Mouse (Mus musculus) embryonic facial prominence, embryonic 12.5 days (tissue): ENCODE measurements around the gene Dok7. TPM values are rescaled to one million over a fixed set of nuclear protein-coding genes. Genes with fewer than 3 reads are reported as not detected.

Experiments
- ATAC-seq: fragments of 200-750 bp; cut with Nextera tagmentation; 2 replicates; pipeline ENCODE4 v1.8.0; 2017; ENCODE audit not compliant: insufficient number of reproducible peaks, insufficient read depth, low FRiP score, low TSS enrichment
- H3K27ac ChIP-seq: fragments of 300-500 bp; sonication (generic); 2 replicates; pipeline ENCODE4 v1.5.1; 2016; ENCODE audit warnings: mild to moderate bottlenecking
- H3K27me3 ChIP-seq: fragments of 300-500 bp; sonication (generic); 2 replicates; pipeline ENCODE4 v1.6.1; 2016; ENCODE audit warnings: mild to moderate bottlenecking, moderate library complexity
- H3K36me3 ChIP-seq: fragments of 300-500 bp; sonication (generic); 2 replicates; pipeline ENCODE4 v1.6.1; 2016; ENCODE audit warnings: mild to moderate bottlenecking
- H3K4me1 ChIP-seq: fragments of 300-500 bp; sonication (generic); 2 replicates; pipeline ENCODE4 v1.6.1; 2016
- H3K4me2 ChIP-seq: fragments of 300-500 bp; sonication (generic); replicated peaks from 2 replicates; pipeline ENCODE4 v1.6.1; 2016; ENCODE audit warnings: mild to moderate bottlenecking, moderate library complexity
- H3K4me3 ChIP-seq: fragments of 300-500 bp; sonication (generic); 2 replicates; pipeline ENCODE4 v1.5.1; 2016; ENCODE audit warnings: mild to moderate bottlenecking
- H3K9ac ChIP-seq: fragments of 300-500 bp; sonication (generic); 2 replicates; pipeline ENCODE4 v1.6.1; 2016; ENCODE audit warnings: mild to moderate bottlenecking, moderate library complexity
- H3K9me3 ChIP-seq: fragments of 300-500 bp; sonication (generic); 2 replicates; pipeline ENCODE4 v1.6.1; 2016; ENCODE audit warnings: mild to moderate bottlenecking, moderate library complexity
- WGBS: fragments of 180-500 bp; shearing (Covaris S2); methylation state at CpG from one replicate; pipeline ENCODE4 v1.1.7; 2016; 5-methylcytosine and 5-hydroxymethylcytosine counted together
- polyA plus RNA-seq: library from polyadenylated mRNA; unstranded; fragments of >200 nt; fragmentation: Nextera tagmentation; extraction: Ambion mirVana; gene quantifications from 2 replicates; pipeline ENCODE4 v1.2.1, GENCODE M21; 2016

Gene Dok7
- 2.0 and 2.3 TPM in 2 replicates for polyA plus RNA-seq

DNA sequence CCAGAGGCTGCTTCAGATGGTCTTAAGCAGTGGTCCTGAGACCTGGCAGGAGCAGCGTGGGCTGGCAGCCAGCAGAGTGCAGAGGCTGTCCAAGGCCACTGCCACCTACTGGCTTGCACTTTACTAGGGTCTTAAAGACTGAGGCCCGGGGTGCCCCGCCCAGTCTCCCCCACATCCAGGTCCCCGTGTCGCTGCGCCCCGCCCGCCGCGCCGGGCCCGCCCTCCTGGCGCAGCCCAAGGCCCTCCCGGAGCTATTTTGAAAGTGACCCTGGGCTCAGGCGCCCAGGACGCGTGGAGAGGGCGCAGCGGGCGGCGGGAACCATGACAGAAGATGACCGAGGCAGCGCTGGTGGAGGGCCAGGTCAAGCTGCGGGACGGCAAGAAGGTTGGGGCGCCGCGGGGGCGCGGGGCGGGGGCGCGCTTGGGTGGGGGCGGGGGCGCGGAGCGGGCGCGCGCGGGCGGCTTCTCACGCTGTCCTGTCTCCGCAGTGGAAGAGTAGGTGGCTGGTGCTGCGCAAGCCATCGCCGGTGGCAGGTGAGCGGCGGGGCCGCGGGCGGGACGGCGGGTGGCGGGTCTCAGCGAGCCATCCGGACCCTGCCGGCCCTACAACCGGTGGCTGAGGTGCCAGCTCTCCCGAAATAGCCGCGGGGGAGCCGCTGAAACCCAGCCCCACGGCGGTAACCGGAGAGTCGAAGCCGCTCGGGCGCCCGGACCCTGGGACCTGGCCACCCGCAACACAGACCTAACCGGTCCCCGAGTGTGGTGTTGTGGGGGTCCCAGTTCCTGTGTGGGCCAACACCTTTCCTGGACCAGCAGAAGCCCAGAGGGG is at the start of gene Dok7:
Dok7 (plus strand) TSS at position 163 of the 829 bp plus-strand sequence.
- no peak within 1 kb of the TSS for H3K27ac ChIP-seq
- 0 out of 2 replicates have a peak, but pooled peaks have one; percentile 18 for ATAC-seq
- H3K27me3 ChIP-seq, result peaks cover 48% of the 10 kb centered on the region
- H3K36me3 ChIP-seq, result no peaks in the 10 kb centered on the region
- no peaks in the 10 kb centered on the region for H3K9me3 ChIP-seq
- H3K4me1 ChIP-seq, result peaks cover 14% of the 10 kb centered on the region
- H3K4me3 ChIP-seq, result peak within 1 kb of the TSS; percentile 55
- H3K4me2 ChIP-seq, result peak within 1 kb of the TSS; percentile 98
- H3K9ac ChIP-seq, result peak within 1 kb of the TSS; percentile 59
- WGBS, result 2% methylated on average over 71 of the region's 74 CpGs

DNA sequence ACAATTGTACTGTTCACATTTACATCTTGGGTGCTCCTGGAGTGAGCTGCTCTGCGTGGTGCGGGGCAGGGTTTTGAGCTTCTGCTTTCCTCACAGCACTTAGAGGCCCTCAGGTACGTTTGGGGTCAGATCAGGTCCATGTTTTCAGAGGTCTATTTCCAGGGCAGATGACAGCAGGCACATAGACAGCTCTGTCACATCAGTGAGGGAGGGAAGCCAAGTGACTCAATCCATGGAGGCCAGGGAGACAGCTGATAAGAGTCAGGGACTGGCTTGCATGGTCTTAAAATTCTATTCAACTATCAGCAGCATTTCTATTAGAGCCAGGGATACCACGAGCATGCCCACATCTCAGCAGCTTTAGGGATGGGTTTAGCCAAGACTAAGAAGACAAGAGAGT is 47.4 kb upstream of the Dok7 start:
- no peaks in the 10 kb centered on the region for H3K4me1 ChIP-seq
- no peak overlapping the region for H3K4me2 ChIP-seq
- H3K9ac ChIP-seq, result no peak overlapping the region
- no peak overlapping the region for H3K27ac ChIP-seq
- no peaks in the 10 kb centered on the region for H3K27me3 ChIP-seq
- H3K36me3 ChIP-seq, result peaks cover 30% of the 10 kb centered on the region
- H3K4me3 ChIP-seq, result no peak overlapping the region
- no peak for ATAC-seq
- 90% methylated on average over 4 of the region's 4 CpGs for WGBS
- H3K9me3 ChIP-seq, result no peaks in the 10 kb centered on the region

DNA sequence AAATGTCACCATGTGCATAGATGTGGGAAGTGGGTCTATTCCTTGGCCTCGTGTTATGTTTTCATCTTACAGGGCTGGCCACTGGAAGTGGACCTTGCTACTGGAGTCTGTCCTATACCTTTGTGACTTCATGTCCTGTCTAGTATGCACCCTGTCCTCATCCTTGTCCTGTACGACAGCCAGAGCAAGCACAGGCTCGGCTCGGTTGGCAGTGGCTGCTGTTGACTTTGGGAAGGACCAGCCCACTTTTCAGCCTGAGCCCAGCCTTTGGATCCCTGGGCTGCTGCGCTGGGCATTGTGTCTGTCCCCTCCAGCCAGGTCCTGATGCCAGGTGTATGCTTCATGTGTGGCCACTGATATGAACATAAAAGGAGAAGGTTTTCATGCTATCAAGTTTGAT is 45.9 kb upstream of the Dok7 start:
- 81% methylated on average over 5 of the region's 5 CpGs for WGBS
- Histone ChIP-seq H3K27ac (no peak overlapping the region), H3K36me3 (peaks cover 27% of the 10 kb centered on the region), H3K4me1 (no peaks in the 10 kb centered on the region), H3K9ac (no peak overlapping the region), H3K4me2 (no peak overlapping the region), H3K27me3 (no peaks in the 10 kb centered on the region), H3K4me3 (no peak overlapping the region), H3K9me3 (no peaks in the 10 kb centered on the region)
- ATAC-seq, result no peak

DNA sequence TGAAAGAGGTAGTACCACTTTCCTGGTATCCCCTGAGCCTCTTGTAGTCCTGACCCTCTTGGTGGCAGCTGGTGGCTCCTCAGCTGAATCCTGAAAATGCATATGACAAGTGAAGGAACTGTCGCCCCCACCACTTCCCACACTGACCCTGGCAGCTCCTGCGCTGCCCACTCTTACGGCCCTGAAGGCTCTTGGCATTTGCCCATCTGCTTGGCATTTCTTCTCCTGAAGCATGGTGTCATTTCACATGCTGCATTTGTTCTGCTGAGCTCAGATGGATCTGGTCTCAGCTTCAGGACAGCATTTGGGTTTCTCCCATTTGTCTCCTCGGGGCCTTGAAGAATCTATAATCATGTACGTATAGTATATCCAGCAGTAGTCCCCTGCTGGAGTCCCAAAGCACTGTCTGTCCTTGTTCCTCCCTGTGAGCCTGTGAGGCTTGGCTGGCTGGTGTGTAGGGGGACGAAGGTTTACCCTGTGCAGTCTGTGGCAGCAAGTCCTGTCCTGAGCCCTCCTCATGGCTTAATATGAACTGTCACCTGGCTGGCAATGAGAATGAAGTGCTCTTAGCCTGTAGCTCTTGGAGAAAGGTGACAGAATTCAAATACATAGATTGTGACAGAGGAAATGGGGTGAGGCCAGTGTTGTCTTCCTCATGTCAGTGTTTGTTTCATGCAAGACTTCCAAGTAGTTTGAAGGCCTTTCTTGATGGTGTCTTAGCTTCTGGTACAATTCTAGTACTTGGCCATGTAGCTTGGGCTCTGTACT is 45.2 kb upstream of the Dok7 start:
- Histone ChIP-seq H3K4me3 (no peak overlapping the region), H3K36me3 (peaks cover 24% of the 10 kb centered on the region), H3K4me2 (no peak overlapping the region), H3K9ac (no peak overlapping the region), H3K9me3 (no peaks in the 10 kb centered on the region), H3K27me3 (no peaks in the 10 kb centered on the region), H3K27ac (no peak overlapping the region), H3K4me1 (no peaks in the 10 kb centered on the region)
- 91% methylated on average over 6 of the region's 6 CpGs for WGBS
- no peak for ATAC-seq

DNA sequence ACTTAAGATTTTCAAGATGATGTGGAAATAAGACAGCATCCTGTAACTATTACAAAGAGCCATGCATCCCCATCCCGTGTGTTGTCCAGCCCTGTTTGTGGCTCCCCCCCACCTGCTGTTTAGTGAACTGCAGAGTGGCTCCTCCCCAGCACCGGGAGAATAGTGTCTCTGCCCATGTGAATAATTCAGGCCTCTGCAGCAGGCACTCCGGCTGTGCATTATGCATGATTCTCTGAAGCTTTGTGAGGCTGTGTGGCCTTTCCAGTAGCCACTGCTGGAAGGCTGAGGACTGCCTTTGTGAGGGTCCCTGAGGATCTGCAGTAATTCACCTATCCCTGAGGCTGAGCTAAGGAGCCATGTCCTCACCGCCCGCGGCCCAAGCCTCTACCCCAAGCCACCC is 42.5 kb upstream of the Dok7 start:
- 79% methylated on average over 6 of the region's 6 CpGs for WGBS
- no peaks in the 10 kb centered on the region for H3K27me3 ChIP-seq
- H3K9ac ChIP-seq, result no peak overlapping the region
- H3K4me2 ChIP-seq, result no peak overlapping the region
- ATAC-seq, result no peak; the same call in 1 of the 2 replicates
- H3K4me3 ChIP-seq, result no peak overlapping the region
- H3K27ac ChIP-seq, result no peak overlapping the region
- peaks cover 20% of the 10 kb centered on the region; the same call in 1 of the 2 replicates for H3K36me3 ChIP-seq
- no peaks in the 10 kb centered on the region for H3K4me1 ChIP-seq
- no peaks in the 10 kb centered on the region for H3K9me3 ChIP-seq

DNA sequence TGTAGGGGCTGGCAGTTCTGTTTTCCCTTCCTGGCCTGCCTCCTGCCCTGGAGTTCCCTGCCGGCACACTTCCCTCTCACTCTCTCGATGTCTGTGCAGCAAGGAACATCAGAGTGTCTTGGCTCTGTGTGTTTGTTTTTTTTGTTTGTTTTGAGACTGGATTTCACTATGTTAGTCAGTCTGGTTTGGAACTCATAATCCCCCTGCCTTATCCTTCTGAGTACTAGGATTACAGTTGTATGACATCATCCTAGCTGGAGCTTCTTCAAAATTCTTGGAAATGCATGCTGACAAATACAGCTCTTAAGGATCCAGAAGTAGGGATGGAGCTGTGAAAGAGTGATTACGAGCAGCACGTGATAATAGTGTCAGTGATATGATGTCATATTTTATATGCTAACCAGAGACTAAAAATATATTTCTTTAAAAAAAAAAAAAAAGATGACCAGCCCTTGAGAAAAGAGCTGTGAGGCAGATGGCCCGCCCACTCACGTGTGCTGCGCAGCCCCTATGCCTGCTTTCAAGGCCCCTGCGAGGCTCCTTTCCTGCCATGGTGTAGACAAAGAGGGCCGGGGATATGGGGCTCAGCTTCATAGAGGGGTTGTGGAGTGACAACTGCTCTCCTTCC is 36.8 kb upstream of the Dok7 start:
- no peak for ATAC-seq
- Histone ChIP-seq H3K4me1 (no peaks in the 10 kb centered on the region), H3K9me3 (no peaks in the 10 kb centered on the region), H3K4me2 (no peak overlapping the region), H3K27me3 (no peaks in the 10 kb centered on the region), H3K9ac (no peak overlapping the region), H3K4me3 (no peak overlapping the region), H3K36me3 (peaks cover 40% of the 10 kb centered on the region), H3K27ac (no peak overlapping the region)
- 75% methylated on average over 9 of the region's 9 CpGs for whole genome bisulfite sequencing

DNA sequence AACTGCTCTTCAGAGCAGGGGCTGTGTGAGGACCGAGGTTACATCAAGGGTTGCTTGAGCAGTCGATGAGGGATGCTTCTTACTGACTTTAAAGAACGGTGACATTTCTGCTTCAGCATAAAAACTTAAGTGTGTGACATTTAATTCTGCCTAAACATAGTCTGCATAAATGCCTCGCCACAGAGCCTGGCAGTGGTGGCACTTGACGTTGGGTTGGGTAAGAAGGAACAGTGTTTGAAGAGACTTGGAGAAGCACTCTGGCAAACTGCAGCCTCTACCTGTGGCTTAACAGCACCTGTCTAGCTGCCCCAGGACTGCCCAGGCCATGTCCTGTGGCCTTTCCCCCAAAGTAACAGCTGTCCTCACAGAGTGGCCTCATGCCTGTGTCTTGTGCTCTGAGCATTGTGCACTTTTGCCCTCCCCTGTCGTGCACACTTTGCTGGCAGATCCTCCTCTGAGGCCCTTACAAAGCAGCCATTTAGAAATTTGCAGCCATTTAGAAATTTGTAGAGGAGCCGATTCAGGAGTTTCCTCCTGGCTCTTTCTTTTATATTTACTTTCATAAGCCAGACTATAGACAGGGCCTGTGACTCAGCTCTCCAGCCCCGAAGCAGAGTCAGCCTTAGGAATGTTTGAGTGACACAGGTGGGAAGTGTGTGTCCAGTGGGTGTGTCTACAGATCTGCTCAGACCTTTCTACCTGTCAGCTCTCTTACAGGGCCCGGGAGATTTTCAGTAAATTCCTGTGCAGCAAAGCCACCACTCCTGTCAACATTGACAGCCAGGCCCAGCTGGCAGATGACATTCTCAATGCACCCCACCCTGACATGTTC is 35.9 kb upstream of the Dok7 start:
- Histone ChIP-seq H3K4me3 (no peak overlapping the region), H3K4me1 (no peaks in the 10 kb centered on the region), H3K27ac (no peak overlapping the region), H3K9me3 (no peaks in the 10 kb centered on the region), H3K9ac (no peak overlapping the region), H3K36me3 (peaks cover 42% of the 10 kb centered on the region), H3K27me3 (no peaks in the 10 kb centered on the region), H3K4me2 (no peak overlapping the region)
- no peak for ATAC-seq
- 74% methylated on average over 9 of the region's 9 CpGs for WGBS

DNA sequence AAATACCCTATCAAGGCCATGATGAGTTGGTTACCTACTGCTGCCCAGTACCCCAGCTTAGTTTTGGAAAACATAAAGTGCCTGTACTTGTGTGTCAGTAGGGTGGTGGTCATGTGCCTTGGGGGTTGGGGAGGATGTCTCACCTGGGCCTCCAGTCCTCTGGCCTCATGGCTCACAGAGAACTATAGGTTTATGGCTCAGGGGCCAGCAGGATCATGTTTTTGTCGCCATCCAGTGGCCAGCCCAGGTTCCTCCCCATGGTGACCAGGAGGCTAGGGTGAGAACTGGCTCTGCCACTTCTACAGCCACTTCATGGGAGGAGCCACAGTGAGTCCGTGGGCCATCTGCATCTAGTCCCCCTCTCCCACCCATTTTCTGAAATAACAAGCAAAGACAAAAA is 31.6 kb upstream of the Dok7 start:
- Histone ChIP-seq H3K36me3 (peaks cover 76% of the 10 kb centered on the region), H3K9me3 (no peaks in the 10 kb centered on the region), H3K27ac (no peak overlapping the region), H3K27me3 (no peaks in the 10 kb centered on the region), H3K4me2 (no peak overlapping the region), H3K4me1 (no peaks in the 10 kb centered on the region), H3K9ac (no peak overlapping the region), H3K4me3 (no peak overlapping the region)
- WGBS, result 19% methylated on average over 2 of the region's 2 CpGs
- ATAC-seq, result peak; percentile 59; the same call in 1 of the 2 replicates

DNA sequence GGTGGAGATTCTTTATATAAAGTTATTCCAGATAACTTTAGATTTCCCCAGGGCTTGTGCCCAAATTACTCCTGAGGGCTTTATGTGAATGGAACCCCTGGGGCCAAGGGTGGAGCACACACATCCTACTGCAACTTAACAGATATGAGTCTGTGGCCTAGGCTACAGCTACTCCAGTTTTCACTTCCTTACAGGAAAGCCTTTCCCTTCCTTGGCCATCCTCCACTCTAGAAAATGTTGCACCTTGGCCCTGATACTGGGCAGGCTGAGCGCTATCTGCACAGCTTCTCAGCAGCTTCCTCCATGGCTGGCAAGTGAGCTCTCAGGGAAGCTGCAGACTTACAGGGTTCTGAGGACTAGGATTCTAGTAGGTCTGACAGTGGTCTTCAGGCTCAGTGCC is 27.3 kb upstream of the Dok7 start:
- Histone ChIP-seq H3K36me3 (peaks cover 77% of the 10 kb centered on the region), H3K9ac (no peak overlapping the region), H3K9me3 (no peaks in the 10 kb centered on the region), H3K4me2 (no peak overlapping the region), H3K4me1 (no peaks in the 10 kb centered on the region), H3K27me3 (no peaks in the 10 kb centered on the region), H3K27ac (no peak overlapping the region), H3K4me3 (no peak overlapping the region)
- no peak for ATAC-seq
- WGBS, result 100% methylated on average over 1 of the region's 1 CpGs

DNA sequence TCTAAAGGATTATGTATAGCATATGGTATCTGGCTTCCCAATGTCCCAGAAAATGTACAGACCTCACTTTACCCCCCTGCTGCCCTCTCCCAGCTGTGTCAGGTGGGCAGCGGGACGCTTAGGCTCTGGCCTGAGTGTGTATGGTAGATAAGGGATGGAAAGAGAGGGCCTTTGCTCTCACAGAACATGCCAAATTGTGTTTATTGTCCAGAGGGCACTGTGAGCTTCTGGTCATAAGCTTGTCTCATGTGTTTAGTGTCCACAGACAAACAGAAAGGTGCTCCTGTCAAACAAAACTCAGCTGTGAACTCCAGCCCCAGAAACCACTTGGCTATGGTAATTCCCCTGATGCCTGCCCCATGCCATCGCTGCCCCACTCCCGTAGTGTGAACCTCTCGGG is 26.8 kb upstream of the Dok7 start:
- Histone ChIP-seq H3K4me2 (no peak overlapping the region), H3K4me3 (no peak overlapping the region), H3K27me3 (no peaks in the 10 kb centered on the region), H3K4me1 (no peaks in the 10 kb centered on the region), H3K36me3 (peaks cover 80% of the 10 kb centered on the region), H3K9me3 (no peaks in the 10 kb centered on the region), H3K9ac (no peak overlapping the region), H3K27ac (no peak overlapping the region)
- ATAC-seq, result no peak
- WGBS, result 90% methylated on average over 5 of the region's 5 CpGs

DNA sequence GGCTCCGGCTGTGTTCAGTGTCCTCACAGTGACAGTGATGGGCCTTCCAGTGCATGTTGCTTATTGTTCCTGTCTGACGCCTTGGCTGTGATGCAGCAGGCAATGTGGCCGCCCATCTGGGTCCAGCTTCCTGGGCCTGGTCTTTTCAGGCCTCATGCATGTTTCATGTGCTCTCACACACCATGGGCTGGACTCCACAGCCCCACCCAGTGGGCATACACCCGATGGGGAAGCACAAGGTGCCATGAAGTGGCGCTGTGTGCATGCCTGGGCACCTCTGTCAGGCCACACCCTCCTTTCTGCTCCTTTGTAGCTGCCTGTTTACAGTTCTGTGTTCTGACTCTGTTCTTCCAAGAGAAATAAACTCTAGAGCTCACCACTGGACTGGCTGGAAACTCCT is 23.5 kb upstream of the Dok7 start:
- WGBS, result 83% methylated on average over 5 of the region's 5 CpGs
- Histone ChIP-seq H3K27ac (no peak overlapping the region), H3K4me3 (no peak overlapping the region), H3K36me3 (peaks cover 60% of the 10 kb centered on the region), H3K4me1 (no peaks in the 10 kb centered on the region), H3K4me2 (no peak overlapping the region), H3K27me3 (no peaks in the 10 kb centered on the region), H3K9ac (no peak overlapping the region), H3K9me3 (no peaks in the 10 kb centered on the region)
- no peak for ATAC-seq
